8 mouse cellular contexts compared by ENCODE assay signal in genomic region chr1:50961954-50962648, GRCm38 (mm10).
A peak's percentile ranks its signal among the peaks of the same experiment; 100 is the strongest.
DNase-seq lines count a peak whose midpoint lies in the region; ATAC-seq and TF ChIP-seq lines count a peak whose summit lies in the region.

No protein-coding gene starts in this region.

- TF ChIP-seq CTCF in intestine, postnatal 0 days (IDR thresholded peaks at IDR 0.05; ENCODE audit: low read depth), result peak; percentile 87

- ATAC-seq in common myeloid progenitor, adult 5-6 weeks (replicated peaks; ENCODE audit: low read depth, poor library complexity, severe bottlenecking), result peak; percentile 95
- ATAC-seq in intestine, postnatal 0 days, result no peak
- ATAC-seq in neural tube, embryonic 15.5 days (ENCODE audit: low FRiP score), result peak; percentile 26; the same call in 1 of the 2 replicates
- no peak for ATAC-seq in erythroid progenitor cell, adult 5-6 weeks (replicated peaks; ENCODE audit: low FRiP score, poor library complexity, severe bottlenecking)

- H3K9ac ChIP-seq in intestine, postnatal 0 days (ENCODE audit: low read depth, low read length), result no peak overlapping the region
- H3K9ac ChIP-seq in neural tube, embryonic 15.5 days (replicated peaks), result no peak overlapping the region

- H3K27ac ChIP-seq in intestine, postnatal 0 days (ENCODE audit: low read depth, low read length), result no peak overlapping the region
- no peak overlapping the region; the same call in 1 of the 2 replicates for H3K27ac ChIP-seq in neural tube, embryonic 15.5 days (replicated peaks)

- H3K4me3 ChIP-seq in intestine, postnatal 0 days (ENCODE audit: low read depth, low read length), result no peak overlapping the region
- H3K4me3 ChIP-seq in neural tube, embryonic 15.5 days (replicated peaks), result no peak overlapping the region

- H3K27me3 ChIP-seq in intestine, postnatal 0 days (replicated peaks; ENCODE audit: control insufficient read depth, insufficient read depth, low read length), result no peaks in the 10 kb centered on the region
- no peaks in the 10 kb centered on the region for H3K27me3 ChIP-seq in neural tube, embryonic 15.5 days (replicated peaks)

- WGBS in intestine, postnatal 0 days, result 34% methylated on average over 5 of the region's 5 CpGs
- 17% methylated on average over 5 of the region's 5 CpGs for WGBS in neural tube, embryonic 15.5 days

- DNase-seq in CD4-positive, CD25-positive, alpha-beta regulatory T cell, adult 2 months (ENCODE audit: low read depth, low spot score), result peak; percentile 69
- DNase-seq in ZHBTc4 (ENCODE audit: low read depth, low spot score), result peak; percentile 46
- peak; percentile 26 for DNase-seq in gastrocnemius, postnatal 10 days
- peak; percentile 37 for DNase-seq in left cerebral cortex, postnatal 4 days

- H3K4me1 ChIP-seq in intestine, postnatal 0 days (replicated peaks; ENCODE audit: control insufficient read depth, insufficient read depth, low read length), result no peaks in the 10 kb centered on the region
- H3K4me1 ChIP-seq in neural tube, embryonic 15.5 days, result peaks cover 21% of the 10 kb centered on the region; the same call in 1 of the 2 replicates

- no peaks in the 10 kb centered on the region for H3K9me3 ChIP-seq in intestine, postnatal 0 days (ENCODE audit: control insufficient read depth)
- no peaks in the 10 kb centered on the region for H3K9me3 ChIP-seq in neural tube, embryonic 15.5 days (replicated peaks)

- H3K36me3 ChIP-seq in intestine, postnatal 0 days (ENCODE audit: control insufficient read depth, insufficient read depth), result no peaks in the 10 kb centered on the region
- 0 out of 2 replicates have a peak, but pooled peaks cover 3% of the 10 kb centered on the region for H3K36me3 ChIP-seq in neural tube, embryonic 15.5 days

- intact Hi-C loops in left cerebral cortex, postnatal 4 days (cut with DNase I), result loop anchor here (2.0 to 5.0 kb wide), 2 partner anchors 373 to 635 kb away; no protein-coding TSS in a partner anchor

- peak overlapping the region; percentile 18; the same call in 1 of the 2 replicates for H3K4me2 ChIP-seq in intestine, postnatal 0 days (replicated peaks; ENCODE audit: low read depth)
- H3K4me2 ChIP-seq in neural tube, embryonic 15.5 days, result no peak overlapping the region

Comparison
In these comparisons a context has a peak if more than half of its experiments do, and no peak if none do; other contexts are left out.
1. ATAC-seq: peak in common myeloid progenitor, adult 5-6 weeks (single experiment) and neural tube, embryonic 15.5 days (single experiment); none in intestine, postnatal 0 days (single experiment) and erythroid progenitor cell, adult 5-6 weeks (single experiment).
2. Peak in every context shown above with its lines, with median percentiles within 50 percentile points of each other: DNase-seq.